ENCODE assay signal across 8 mouse cellular contexts in the genomic region with DNA sequence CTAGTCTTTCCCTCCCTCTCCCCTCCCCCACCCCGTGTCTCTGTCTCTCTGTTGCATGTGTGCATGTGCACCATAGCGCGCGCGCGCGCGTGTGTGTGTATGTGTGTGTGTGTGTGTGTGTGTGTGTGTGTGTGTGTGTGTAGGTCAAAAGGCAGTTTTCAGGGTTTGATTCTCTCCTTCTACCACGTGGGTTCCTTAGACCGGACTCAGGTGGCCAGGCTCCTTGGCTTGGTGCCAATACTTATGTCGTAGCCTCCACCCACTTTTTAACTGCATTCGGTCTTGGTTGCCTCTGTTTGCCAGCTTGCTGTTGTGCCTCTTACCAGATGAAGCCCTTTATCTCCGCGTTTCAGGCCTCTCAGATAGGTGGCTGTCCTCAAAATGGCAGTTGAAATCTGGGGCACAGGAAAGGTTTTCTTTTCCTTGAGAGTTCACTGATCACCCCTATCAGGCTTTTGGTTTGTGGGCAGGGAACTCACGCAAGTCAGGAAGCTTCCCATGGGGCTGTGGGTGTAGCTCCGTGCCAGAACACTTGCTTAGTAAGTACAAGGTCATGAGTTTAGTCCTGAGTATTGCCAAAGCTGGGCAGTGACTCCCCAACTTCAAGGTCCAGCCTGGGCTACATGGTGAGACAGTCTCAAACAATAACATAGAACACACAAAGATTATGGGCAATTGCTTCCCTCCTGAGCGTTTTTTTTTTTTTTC. TPM values are rescaled to one million over a fixed set of nuclear protein-coding genes. Genes with fewer than 3 reads are reported as not detected.
DNase-seq lines count a peak whose midpoint lies in the region; ATAC-seq and TF ChIP-seq lines count a peak whose summit lies in the region.

No protein-coding gene starts in this region.

- H3K36me3 ChIP-seq in limb, embryonic 10.5 days, result no peaks in the 10 kb centered on the region
- H3K36me3 ChIP-seq in neural tube, embryonic 13.5 days, result no peaks in the 10 kb centered on the region

- H3K4me1 ChIP-seq in limb, embryonic 10.5 days, result peaks cover 38% of the 10 kb centered on the region
- H3K4me1 ChIP-seq in neural tube, embryonic 13.5 days (replicated peaks), result peaks cover 10% of the 10 kb centered on the region; the same call in 1 of the 2 replicates

- 0 out of 2 replicates have a peak overlapping the region, but pooled peaks have one; percentile 8 for H3K27ac ChIP-seq in limb, embryonic 10.5 days
- no peak overlapping the region for H3K27ac ChIP-seq in neural tube, embryonic 13.5 days (replicated peaks)
- H3K27ac ChIP-seq in gastrocnemius, adult 2 months, result no peak overlapping the region
- H3K27ac ChIP-seq in layer of hippocampus, adult 2 months, result no peak overlapping the region

- peaks cover 69% of the 10 kb centered on the region for H3K27me3 ChIP-seq in limb, embryonic 10.5 days (ENCODE audit: low read depth, poor library complexity, severe bottlenecking)
- H3K27me3 ChIP-seq in neural tube, embryonic 13.5 days, result peaks cover 79% of the 10 kb centered on the region

- no peak for ATAC-seq in neural tube, embryonic 13.5 days (ENCODE audit: low read depth)

- 35% methylated on average over 17 of the region's 17 CpGs for WGBS in limb, embryonic 10.5 days
- 25% methylated on average over 14 of the region's 17 CpGs for WGBS in neural tube, embryonic 13.5 days

- H3K4me3 ChIP-seq in limb, embryonic 10.5 days, result peak overlapping the region; percentile 3; the same call in 1 of the 2 replicates
- no peak overlapping the region for H3K4me3 ChIP-seq in neural tube, embryonic 13.5 days
- no peak overlapping the region for H3K4me3 ChIP-seq in gastrocnemius, adult 2 months
- no peak overlapping the region for H3K4me3 ChIP-seq in layer of hippocampus, adult 2 months

- peak; percentile 30 for DNase-seq in adrenal gland, adult 2 months
- no peak for DNase-seq in adrenal gland, postnatal 4 days (ENCODE audit: low spot score in 2 of 2)
- peak; percentile 47 to 55 for DNase-seq in urinary bladder, postnatal 36 days (ENCODE audit: low spot score in 2 of 2)
- no peak for DNase-seq in urinary bladder, postnatal 4 days (ENCODE audit: low spot score in 2 of 2)
- peak; percentile 50 for DNase-seq in limb, embryonic 10.5 days (ENCODE audit: low spot score)
- no peak for DNase-seq in gastrocnemius, adult 2 months
- no peak for DNase-seq in layer of hippocampus, adult 2 months (ENCODE audit: low spot score in 2 of 2)

- TF ChIP-seq CTCF in gastrocnemius, adult 2 months (IDR thresholded peaks at IDR 0.05), result no peak
- no peak for TF ChIP-seq CTCF in layer of hippocampus, adult 2 months (conservative IDR thresholded peaks at IDR 0.05)

- no peaks in the 10 kb centered on the region for H3K9me3 ChIP-seq in limb, embryonic 10.5 days (replicated peaks)
- no peaks in the 10 kb centered on the region for H3K9me3 ChIP-seq in neural tube, embryonic 13.5 days

- no peak overlapping the region for H3K9ac ChIP-seq in neural tube, embryonic 13.5 days

- H3K4me2 ChIP-seq in neural tube, embryonic 13.5 days, result peak overlapping the region; percentile 21; the same call in 1 of the 2 replicates

- intact Hi-C loops in gastrocnemius, adult 2 months (cut with DNase I), result no loop called here

RNA-seq across cellular contexts. Expression of a gene that starts 1.7 kb away (rescaled TPM):
- total RNA-seq in adrenal gland, adult 2 months (2021), result 10 to 100 TPM in 1 of 2 experiments, 1 to 10 TPM in 1; 9.2 to 12.5 TPM
- polyA plus RNA-seq in adrenal gland, adult 2 months (2012; rRNA removed), result 3.7 and 4.9 TPM in 2 replicates
- 1 to 10 TPM; 7.2 to 7.4 TPM for total RNA-seq in adrenal gland, postnatal 4 days (2021)
- polyA plus RNA-seq in limb, embryonic 10.5 days (2016; fragmentation: Nextera tagmentation; extraction: Ambion mirVana), result 12.7 and 13.6 TPM in 2 replicates
- 0.59 and 1.3 TPM in 2 replicates for polyA plus RNA-seq in neural tube, embryonic 13.5 days (2015; fragmentation: Nextera tagmentation; extraction: Ambion mirVana)
- total RNA-seq in gastrocnemius, adult 2 months (2021), result under 1 TPM; 0.31 TPM
- under 1 TPM; 0.54 to 0.90 TPM for total RNA-seq in layer of hippocampus, adult 2 months (2021)

RNA-seq across cellular contexts. Expression of a gene that starts 13.7 kb away (rescaled TPM):
- 10 to 100 TPM in 1 of 2 experiments, 1 to 10 TPM in 1; 6.2 to 13.3 TPM for total RNA-seq in adrenal gland, adult 2 months (2021)
- polyA plus RNA-seq in adrenal gland, adult 2 months (2012; rRNA removed), result 0.99 and 1.3 TPM in 2 replicates
- 1 to 10 TPM; 3.6 to 5.1 TPM for total RNA-seq in adrenal gland, postnatal 4 days (2021)
- 4.2 and 4.6 TPM in 2 replicates for polyA plus RNA-seq in limb, embryonic 10.5 days (2016; fragmentation: Nextera tagmentation; extraction: Ambion mirVana)
- 0.92 and 1.2 TPM in 2 replicates for polyA plus RNA-seq in neural tube, embryonic 13.5 days (2015; fragmentation: Nextera tagmentation; extraction: Ambion mirVana)
- 1 to 10 TPM; 1.7 to 2.0 TPM for total RNA-seq in gastrocnemius, adult 2 months (2021)
- total RNA-seq in layer of hippocampus, adult 2 months (2021), result 1 to 10 TPM; 4.2 to 4.7 TPM

RNA-seq across cellular contexts. Expression of a gene that starts 31.9 kb away (rescaled TPM):
- 1 to 10 TPM in 1 of 2 experiments, under 1 TPM in 1; 0.55 to 1.5 TPM for total RNA-seq in adrenal gland, adult 2 months (2021)
- polyA plus RNA-seq in adrenal gland, adult 2 months (2012; rRNA removed), result 0.34 and 0.42 TPM in 2 replicates
- total RNA-seq in adrenal gland, postnatal 4 days (2021), result under 1 TPM in 1 of 2 experiments, not detected in 1; 0.93 TPM
- not detected in 2 replicates for polyA plus RNA-seq in limb, embryonic 10.5 days (2016; fragmentation: Nextera tagmentation; extraction: Ambion mirVana)
- 0.32 TPM in 1 of 2 replicates, not detected in the other for polyA plus RNA-seq in neural tube, embryonic 13.5 days (2015; fragmentation: Nextera tagmentation; extraction: Ambion mirVana)
- not detected for total RNA-seq in gastrocnemius, adult 2 months (2021)
- total RNA-seq in layer of hippocampus, adult 2 months (2021), result not detected

RNA-seq across cellular contexts. Expression of a gene that starts 37.7 kb away (rescaled TPM):
- total RNA-seq in adrenal gland, adult 2 months (2021), result 1 to 10 TPM; 1.0 to 2.9 TPM
- polyA plus RNA-seq in adrenal gland, adult 2 months (2012; rRNA removed), result 0.06 and 0.08 TPM in 2 replicates
- 1 to 10 TPM; 1.2 to 1.6 TPM for total RNA-seq in adrenal gland, postnatal 4 days (2021)
- 6.3 and 12.2 TPM in 2 replicates for polyA plus RNA-seq in limb, embryonic 10.5 days (2016; fragmentation: Nextera tagmentation; extraction: Ambion mirVana)
- 0.20 and 0.23 TPM in 2 replicates for polyA plus RNA-seq in neural tube, embryonic 13.5 days (2015; fragmentation: Nextera tagmentation; extraction: Ambion mirVana)
- total RNA-seq in gastrocnemius, adult 2 months (2021), result under 1 TPM; 0.64 to 0.66 TPM
- 1 to 10 TPM in 1 of 2 experiments, not detected in 1; 1.3 TPM for total RNA-seq in layer of hippocampus, adult 2 months (2021)

RNA-seq across cellular contexts. Expression of a gene that starts 59.7 kb away (rescaled TPM):
- total RNA-seq in adrenal gland, adult 2 months (2021), result under 1 TPM in 1 of 2 experiments, not detected in 1; 0.90 TPM
- polyA plus RNA-seq in adrenal gland, adult 2 months (2012; rRNA removed), result 0.06 TPM in 1 of 2 replicates, not detected in the other
- total RNA-seq in adrenal gland, postnatal 4 days (2021), result under 1 TPM in 1 of 2 experiments, not detected in 1; 0.87 TPM
- polyA plus RNA-seq in limb, embryonic 10.5 days (2016; fragmentation: Nextera tagmentation; extraction: Ambion mirVana), result not detected in 2 replicates
- polyA plus RNA-seq in neural tube, embryonic 13.5 days (2015; fragmentation: Nextera tagmentation; extraction: Ambion mirVana), result not detected in 2 replicates
- not detected for total RNA-seq in gastrocnemius, adult 2 months (2021)
- total RNA-seq in layer of hippocampus, adult 2 months (2021), result not detected

Comparison
In these comparisons a context has a peak if more than half of its experiments do, and no peak if none do; other contexts are left out.
1. DNase-seq: peak in adrenal gland, adult 2 months (single experiment), urinary bladder, postnatal 36 days (2 of 2) and limb, embryonic 10.5 days (single experiment); none in adrenal gland, postnatal 4 days (0 of 2), urinary bladder, postnatal 4 days (0 of 2), gastrocnemius, adult 2 months (single experiment) and layer of hippocampus, adult 2 months (0 of 2).
2. RNA of a gene that starts 1.7 kb away (total RNA-seq): 9.2 to 12.5 TPM in adrenal gland, adult 2 months and 7.2 to 7.4 TPM in adrenal gland, postnatal 4 days; 0.54 to 0.90 TPM in layer of hippocampus, adult 2 months and 0.31 TPM in gastrocnemius, adult 2 months; every median in the first group is over 4 times any median in the second.